8 mouse cellular contexts compared by ENCODE assay signal in genomic region chr19:46706540-46707295, GRCm38 (mm10). TPM values are rescaled to one million over a fixed set of nuclear protein-coding genes. Genes with fewer than 3 reads are reported as not detected.
DNase-seq lines count a peak whose midpoint lies in the region; ATAC-seq and TF ChIP-seq lines count a peak whose summit lies in the region.

No protein-coding gene starts in this region.

- H3K9me3 ChIP-seq in lung, embryonic 14.5 days (ENCODE audit: low read depth, low read length) = no peaks in the 10 kb centered on the region
- no peaks in the 10 kb centered on the region for H3K9me3 ChIP-seq in heart, embryonic 16.5 days (replicated peaks; ENCODE audit: control insufficient read depth, low read length)
- no peaks in the 10 kb centered on the region for H3K9me3 ChIP-seq in limb, embryonic 11.5 days (ENCODE audit: control insufficient read depth, low read length)
- H3K9me3 ChIP-seq in neural tube, embryonic 14.5 days (ENCODE audit: control insufficient read depth, low read length) = no peaks in the 10 kb centered on the region

- TF ChIP-seq CTCF in lung, embryonic 14.5 days (IDR thresholded peaks at IDR 0.05; ENCODE audit: low read depth) = no peak
- TF ChIP-seq CTCF in lung, adult 2 months (IDR thresholded peaks at IDR 0.05; ENCODE audit: insufficient read depth, low read length) = no peak

- 50% methylated on average over 9 of the region's 9 CpGs for WGBS in lung, embryonic 14.5 days
- WGBS in lung, adult 2 months = 61% methylated on average over 9 of the region's 9 CpGs
- WGBS in heart, embryonic 16.5 days = 53% methylated on average over 9 of the region's 9 CpGs
- WGBS in limb, embryonic 11.5 days = 81% methylated on average over 9 of the region's 9 CpGs
- 83% methylated on average over 9 of the region's 9 CpGs for WGBS in neural tube, embryonic 14.5 days

- H3K27me3 ChIP-seq in lung, embryonic 14.5 days (ENCODE audit: insufficient read depth, low read length) = no peaks in the 10 kb centered on the region
- peaks cover 2% of the 10 kb centered on the region; the same call in 1 of the 2 replicates for H3K27me3 ChIP-seq in heart, embryonic 16.5 days (ENCODE audit: control insufficient read depth, insufficient read depth, low read length)
- no peaks in the 10 kb centered on the region for H3K27me3 ChIP-seq in limb, embryonic 11.5 days (ENCODE audit: control insufficient read depth, insufficient read depth, low read length)
- H3K27me3 ChIP-seq in neural tube, embryonic 14.5 days (ENCODE audit: control insufficient read depth, insufficient read depth, low read length) = no peaks in the 10 kb centered on the region

- no peak for TF ChIP-seq POLR2A in lung, adult 2 months (IDR thresholded peaks at IDR 0.05; ENCODE audit: borderline replicate concordance, extremely low read depth, low read depth, low read length)

- peak overlapping the region; percentile 80 for H3K4me2 ChIP-seq in lung, embryonic 14.5 days
- H3K4me2 ChIP-seq in heart, embryonic 16.5 days (ENCODE audit: low read depth, low read length) = peak overlapping the region; percentile 81
- H3K4me2 ChIP-seq in limb, embryonic 11.5 days (ENCODE audit: low read depth, severe bottlenecking) = peak overlapping the region; percentile 48; the same call in 1 of the 2 replicates
- peak overlapping the region; percentile 65; the same call in 1 of the 2 replicates for H3K4me2 ChIP-seq in neural tube, embryonic 14.5 days (ENCODE audit: low read depth, low read length)

- DNase-seq in lung, embryonic 14.5 days = no peak
- no peak for DNase-seq in lung, adult 2 months
- DNase-seq in limb, embryonic 11.5 days (ENCODE audit: low spot score) = no peak
- no peak for DNase-seq in cerebellum, adult 8-10 months
- no peak for DNase-seq in B cell, adult 2 months
- no peak for DNase-seq in layer of hippocampus, adult 8-10 months (ENCODE audit: low spot score in 2 of 2)

- H3K4me1 ChIP-seq in lung, embryonic 14.5 days (ENCODE audit: insufficient read depth) = peaks cover 3% of the 10 kb centered on the region; the same call in 1 of the 2 replicates
- H3K4me1 ChIP-seq in lung, adult 2 months (ENCODE audit: control insufficient read depth, insufficient read depth, low read length) = no peaks in the 10 kb centered on the region
- peaks cover 11% of the 10 kb centered on the region; the same call in 1 of the 2 replicates for H3K4me1 ChIP-seq in heart, embryonic 16.5 days (ENCODE audit: control insufficient read depth, insufficient read depth, low read length)
- H3K4me1 ChIP-seq in limb, embryonic 11.5 days (ENCODE audit: control insufficient read depth, insufficient read depth, low read length) = peaks cover 9% of the 10 kb centered on the region; the same call in 1 of the 2 replicates
- peaks cover 9% of the 10 kb centered on the region; the same call in 1 of the 2 replicates for H3K4me1 ChIP-seq in neural tube, embryonic 14.5 days (ENCODE audit: control insufficient read depth, insufficient read depth, low read length)

- ATAC-seq in lung, embryonic 14.5 days (ENCODE audit: insufficient read depth) = no peak
- no peak for ATAC-seq in heart, embryonic 16.5 days (replicated peaks; ENCODE audit: extremely low read depth, insufficient read depth, low FRiP score)
- no peak for ATAC-seq in limb, embryonic 11.5 days (ENCODE audit: insufficient number of reproducible peaks, low FRiP score, low TSS enrichment, low read depth)
- no peak for ATAC-seq in neural tube, embryonic 14.5 days (ENCODE audit: low read depth)

- H3K36me3 ChIP-seq in lung, embryonic 14.5 days (ENCODE audit: insufficient read depth) = 0 out of 2 replicates have a peak, but pooled peaks cover 4% of the 10 kb centered on the region
- peaks cover 3% of the 10 kb centered on the region; the same call in 1 of the 2 replicates for H3K36me3 ChIP-seq in heart, embryonic 16.5 days (ENCODE audit: control insufficient read depth, insufficient read depth)
- H3K36me3 ChIP-seq in limb, embryonic 11.5 days (ENCODE audit: control insufficient read depth, insufficient read depth, low read length) = no peaks in the 10 kb centered on the region
- no peaks in the 10 kb centered on the region for H3K36me3 ChIP-seq in neural tube, embryonic 14.5 days (ENCODE audit: control insufficient read depth, insufficient read depth, low read length)

- no peak overlapping the region for H3K9ac ChIP-seq in lung, embryonic 14.5 days
- peak overlapping the region; percentile 75; the same call in 1 of the 2 replicates for H3K9ac ChIP-seq in heart, embryonic 16.5 days (ENCODE audit: low read length)
- H3K9ac ChIP-seq in limb, embryonic 11.5 days (ENCODE audit: low read length) = no peak overlapping the region
- H3K9ac ChIP-seq in neural tube, embryonic 14.5 days (replicated peaks; ENCODE audit: low read depth, low read length) = peak overlapping the region; percentile 46; the same call in 1 of the 2 replicates

- no peak overlapping the region for H3K27ac ChIP-seq in lung, embryonic 14.5 days (ENCODE audit: low read depth)
- H3K27ac ChIP-seq in heart, embryonic 16.5 days (ENCODE audit: low read length) = no peak overlapping the region
- H3K27ac ChIP-seq in limb, embryonic 11.5 days (replicated peaks; ENCODE audit: low read depth, low read length) = no peak overlapping the region
- no peak overlapping the region for H3K27ac ChIP-seq in neural tube, embryonic 14.5 days (ENCODE audit: low read depth, low read length)

- H3K4me3 ChIP-seq in lung, embryonic 14.5 days (ENCODE audit: low read depth, low read length) = peak overlapping the region; percentile 47
- H3K4me3 ChIP-seq in lung, adult 2 months (replicated peaks; ENCODE audit: extremely low read depth, low read depth, low read length) = no peak overlapping the region
- H3K4me3 ChIP-seq in heart, embryonic 16.5 days (ENCODE audit: low read length) = peak overlapping the region; percentile 59
- H3K4me3 ChIP-seq in limb, embryonic 11.5 days (ENCODE audit: low read depth, low read length) = peak overlapping the region; percentile 45
- peak overlapping the region; percentile 39 for H3K4me3 ChIP-seq in neural tube, embryonic 14.5 days (ENCODE audit: low read depth, low read length)

RNA-seq across cellular contexts. Expression of gene As3mt, which starts 0.5 kb away (rescaled TPM):
- 28.5 and 29.2 TPM in 2 replicates for polyA plus RNA-seq in lung, embryonic 14.5 days (2014; fragmentation: Nextera tagmentation; extraction: Ambion mirVana)
- 8.0 and 14.9 TPM in 2 replicates for polyA plus RNA-seq in lung, adult 2 months (2012; rRNA removed)
- polyA plus RNA-seq in heart, embryonic 16.5 days (2015; fragmentation: Nextera tagmentation; extraction: Ambion mirVana) = 46.7 and 52.1 TPM in 2 replicates
- 34.2 and 37.3 TPM in 2 replicates for polyA plus RNA-seq in limb, embryonic 11.5 days (2014; fragmentation: Nextera tagmentation; extraction: Ambion mirVana)
- polyA plus RNA-seq in neural tube, embryonic 14.5 days (2014; fragmentation: Nextera tagmentation; extraction: Ambion mirVana) = 44.3 and 47.8 TPM in 2 replicates
- 10 to 100 TPM; 25.3 to 33.0 (median 29.8) TPM for total RNA-seq in layer of hippocampus, adult 8-10 months (2022)

RNA-seq across cellular contexts. Expression of gene Borcs7, which starts 17.0 kb away (rescaled TPM):
- polyA plus RNA-seq in lung, embryonic 14.5 days (2014; fragmentation: Nextera tagmentation; extraction: Ambion mirVana) = 15.5 and 17.3 TPM in 2 replicates
- polyA plus RNA-seq in lung, adult 2 months (2012; rRNA removed) = 2.4 and 5.0 TPM in 2 replicates
- polyA plus RNA-seq in heart, embryonic 16.5 days (2015; fragmentation: Nextera tagmentation; extraction: Ambion mirVana) = 13.7 and 14.9 TPM in 2 replicates
- 11.8 and 14.6 TPM in 2 replicates for polyA plus RNA-seq in limb, embryonic 11.5 days (2014; fragmentation: Nextera tagmentation; extraction: Ambion mirVana)
- polyA plus RNA-seq in neural tube, embryonic 14.5 days (2014; fragmentation: Nextera tagmentation; extraction: Ambion mirVana) = 27.2 and 28.2 TPM in 2 replicates
- total RNA-seq in layer of hippocampus, adult 8-10 months (2022) = 10 to 100 TPM; 20.2 to 22.6 (median 21.2) TPM

RNA-seq across cellular contexts. Expression of gene Cyp17a1, which starts 33.7 kb away (rescaled TPM):
- not detected in 2 replicates for polyA plus RNA-seq in lung, embryonic 14.5 days (2014; fragmentation: Nextera tagmentation; extraction: Ambion mirVana)
- 0.06 TPM in 1 of 2 replicates, not detected in the other for polyA plus RNA-seq in lung, adult 2 months (2012; rRNA removed)
- 1.00 and 1.7 TPM in 2 replicates for polyA plus RNA-seq in heart, embryonic 16.5 days (2015; fragmentation: Nextera tagmentation; extraction: Ambion mirVana)
- not detected in 2 replicates for polyA plus RNA-seq in limb, embryonic 11.5 days (2014; fragmentation: Nextera tagmentation; extraction: Ambion mirVana)
- polyA plus RNA-seq in neural tube, embryonic 14.5 days (2014; fragmentation: Nextera tagmentation; extraction: Ambion mirVana) = 0.35 TPM in 1 of 2 replicates, not detected in the other
- not detected for total RNA-seq in layer of hippocampus, adult 8-10 months (2022)

RNA-seq across cellular contexts. Expression of gene Cnnm2, which starts 54.7 kb away (rescaled TPM):
- 3.8 and 3.9 TPM in 2 replicates for polyA plus RNA-seq in lung, embryonic 14.5 days (2014; fragmentation: Nextera tagmentation; extraction: Ambion mirVana)
- 12.2 and 13.6 TPM in 2 replicates for polyA plus RNA-seq in lung, adult 2 months (2012; rRNA removed)
- polyA plus RNA-seq in heart, embryonic 16.5 days (2015; fragmentation: Nextera tagmentation; extraction: Ambion mirVana) = 1.9 and 2.7 TPM in 2 replicates
- 2.4 and 2.5 TPM in 2 replicates for polyA plus RNA-seq in limb, embryonic 11.5 days (2014; fragmentation: Nextera tagmentation; extraction: Ambion mirVana)
- polyA plus RNA-seq in neural tube, embryonic 14.5 days (2014; fragmentation: Nextera tagmentation; extraction: Ambion mirVana) = 8.4 and 11.7 TPM in 2 replicates
- 10 to 100 TPM; 35.6 to 43.6 (median 39.9) TPM for total RNA-seq in layer of hippocampus, adult 8-10 months (2022)

Comparison
In these comparisons a context has a peak if more than half of its experiments do, and no peak if none do; other contexts are left out.
1. H3K9ac ChIP-seq: peak in heart, embryonic 16.5 days (single experiment) and neural tube, embryonic 14.5 days (single experiment); none in lung, embryonic 14.5 days (single experiment) and limb, embryonic 11.5 days (single experiment).
2. Peak in every context shown above with its lines, with median percentiles within 50 percentile points of each other: H3K4me2 ChIP-seq.